Mouse (Mus musculus): ENCODE measurements around the gene Tgfbrap1. TPM values are rescaled to one million over a fixed set of nuclear protein-coding genes. Genes with fewer than 3 reads are reported as not detected.

Gene Tgfbrap1
- 10.8 TPM for polyA plus RNA-seq (2017; shearing (Covaris generic))

DNA sequence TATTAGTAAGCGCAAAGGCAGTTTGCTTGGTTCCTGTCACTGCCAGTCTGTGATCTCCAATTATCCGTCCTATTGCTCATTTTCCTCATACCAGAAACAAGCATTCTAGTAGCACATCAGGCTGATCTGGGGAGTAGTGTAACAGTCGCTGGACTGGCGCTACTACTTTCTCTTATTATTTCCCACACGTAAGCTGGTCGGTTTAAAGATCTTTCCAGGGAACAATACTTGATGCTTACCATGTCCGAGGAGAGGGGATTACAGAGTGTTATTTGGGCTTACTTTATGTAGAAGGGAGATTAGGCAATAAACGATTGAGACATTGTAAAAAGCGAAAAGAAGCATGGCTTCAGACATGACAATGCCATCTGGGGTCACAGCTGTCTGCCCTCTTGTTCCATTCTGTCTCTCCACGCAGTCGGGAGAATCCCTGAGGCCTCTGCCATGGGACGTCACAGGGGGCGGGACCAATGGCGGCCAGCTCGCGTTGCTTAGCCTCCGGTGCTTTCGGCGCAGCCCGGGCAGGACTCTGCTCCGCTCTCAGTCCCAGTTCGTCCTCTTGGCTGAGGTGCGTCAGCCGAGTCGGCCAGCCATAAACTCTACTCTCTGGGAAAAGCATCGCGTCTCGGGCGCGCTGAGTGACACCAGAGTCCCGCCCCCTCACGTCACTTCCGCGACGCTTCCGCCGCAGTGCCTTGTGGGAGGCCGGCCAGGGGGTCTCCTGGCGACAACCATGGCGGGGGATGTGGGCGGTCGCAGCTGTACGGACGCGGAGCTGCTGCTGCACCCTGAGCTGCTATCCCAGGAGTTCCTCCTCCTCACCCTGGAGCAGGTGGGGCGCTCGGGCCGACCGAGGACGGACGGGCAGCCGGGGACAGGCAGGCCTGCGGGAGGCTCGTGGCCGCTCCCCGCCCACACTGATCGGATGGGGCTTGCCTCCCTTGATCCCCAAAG is at the start of gene Tgfbrap1, which contains the start of gene AI597479:
Tgfbrap1 (minus strand) TSS at position 607 of the 954 bp plus-strand sequence.
AI597479 (plus strand) TSS at position 680 of the 954 bp plus-strand sequence.

Other genes with a start within 250 kb of the Tgfbrap1 start
- 58.0 TPM for gene Mrps9, start 247.4 kb downstream of the Tgfbrap1 start, polyA plus RNA-seq (2017; shearing (Covaris generic))
- gene Gpr45, start 145.8 kb downstream of the Tgfbrap1 start, polyA plus RNA-seq (2017; shearing (Covaris generic)), result 2.7 TPM
- 28.6 TPM for gene AI597479, start 73 bp upstream of the Tgfbrap1 start, polyA plus RNA-seq (2017; shearing (Covaris generic))
- gene Fhl2, start 98.3 kb upstream of the Tgfbrap1 start, polyA plus RNA-seq (2017; shearing (Covaris generic)), result 1.6 TPM